Mouse (Mus musculus): ENCODE data around the gene Arvcf. TPM values are rescaled to one million over a fixed set of nuclear protein-coding genes. Genes with fewer than 3 reads are reported as not detected.
A peak's percentile ranks its signal among the peaks of the same experiment; 100 is the strongest.

Arvcf gene
- polyA plus RNA-seq, 1 experiment from 2014 or later: 31.0 TPM

GRCm38 (mm10) chr16:18455407-18455806, 107.4 kb downstream of the Arvcf start:
- WGBS: 84% methylated on average over 6 of the region's 6 CpGs
- Histone ChIP-seq H3K4me2 (replicated peaks; ENCODE audit: low read depth, low read length) (no peak overlapping the region), H3K9me3 (ENCODE audit: low read length) (no peaks in the 10 kb centered on the region), H3K36me3 (ENCODE audit: insufficient read depth, low read length) (peaks cover 8% of the 10 kb centered on the region), H3K27me3 (ENCODE audit: insufficient read depth, low read length) (peaks cover 2% of the 10 kb centered on the region; the same call in 1 of the 2 replicates), H3K27ac (ENCODE audit: low read length) (no peak overlapping the region), H3K4me3 (ENCODE audit: low read length) (no peak overlapping the region), H3K9ac (replicated peaks; ENCODE audit: low read length) (no peak overlapping the region), H3K4me1 (ENCODE audit: insufficient read depth, low read length) (peaks cover 36% of the 10 kb centered on the region)
- no peak for ATAC-seq (ENCODE audit: low FRiP score, low TSS enrichment)

MicroRNAs encoded within 50 kb of the gene (microRNA counts, 519-probe panel; counts per million panel counts)
- 3,003 counts per million, percentile 71 among the panel's probes with 10 or more counts for microRNA mmu-miR-185

Small RNA genes within 50 kb of the gene (microRNA-seq; reads per million reads assigned to microRNA genes)
- gene Gm26219: not detected
- gene Mir185: 182 reads per million, percentile 63 among the genes with 10 or more reads in this experiment

Other genes starting within 250 kb of the Arvcf start
- 1.0 and 3.4 TPM in 2 replicates for gene Rtn4r, start 220.5 kb upstream of the Arvcf start, polyA plus RNA-seq (2015; fragmentation: Nextera tagmentation; extraction: Ambion mirVana)
- not detected in 2 replicates for gene Ccdc188, start 130.3 kb upstream of the Arvcf start, polyA plus RNA-seq (2015; fragmentation: Nextera tagmentation; extraction: Ambion mirVana)
- gene Zdhhc8, start 113.0 kb upstream of the Arvcf start, polyA plus RNA-seq (2015; fragmentation: Nextera tagmentation; extraction: Ambion mirVana): 8.9 and 11.6 TPM in 2 replicates
- gene Trmt2a, start 99.5 kb upstream of the Arvcf start, polyA plus RNA-seq (2015; fragmentation: Nextera tagmentation; extraction: Ambion mirVana): 117 and 119 TPM in 2 replicates
- gene Ranbp1, start 99.5 kb upstream of the Arvcf start, polyA plus RNA-seq (2015; fragmentation: Nextera tagmentation; extraction: Ambion mirVana): 508 and 585 TPM in 2 replicates
- gene Gm49776, start 89.9 kb upstream of the Arvcf start, polyA plus RNA-seq (2015; fragmentation: Nextera tagmentation; extraction: Ambion mirVana): 2.1 TPM in 1 of 2 replicates, not detected in the other
- 30.7 and 33.9 TPM in 2 replicates for gene Dgcr8, start 58.9 kb upstream of the Arvcf start, polyA plus RNA-seq (2015; fragmentation: Nextera tagmentation; extraction: Ambion mirVana)
- gene Tango2, start 79 bp upstream of the Arvcf start, polyA plus RNA-seq (2015; fragmentation: Nextera tagmentation; extraction: Ambion mirVana): 29.1 and 31.0 TPM in 2 replicates
- gene Txnrd2, start 78.2 kb downstream of the Arvcf start, polyA plus RNA-seq (2015; fragmentation: Nextera tagmentation; extraction: Ambion mirVana): 33.7 and 35.2 TPM in 2 replicates
- gene Comt, start 78.7 kb downstream of the Arvcf start, polyA plus RNA-seq (2015; fragmentation: Nextera tagmentation; extraction: Ambion mirVana): 119 and 127 TPM in 2 replicates
- gene Gnb1l, start 150.5 kb downstream of the Arvcf start, polyA plus RNA-seq (2015; fragmentation: Nextera tagmentation; extraction: Ambion mirVana): 19.1 and 19.7 TPM in 2 replicates
- gene Rtl10, start 150.7 kb downstream of the Arvcf start, polyA plus RNA-seq (2015; fragmentation: Nextera tagmentation; extraction: Ambion mirVana): 3.3 and 4.3 TPM in 2 replicates
- gene Tbx1, start 242.5 kb downstream of the Arvcf start, polyA plus RNA-seq (2015; fragmentation: Nextera tagmentation; extraction: Ambion mirVana): 0.26 and 0.32 TPM in 2 replicates

All from kidney, embryonic 16.5 days (tissue).